Mouse (Mus musculus) layer of hippocampus, adult 2 months (tissue): ENCODE measurements around the gene Slc25a19. TPM values are rescaled to one million over a fixed set of nuclear protein-coding genes. Genes with fewer than 3 reads are reported as not detected.
A peak's percentile ranks its signal among the peaks of the same experiment; 100 is the strongest.
"Not testable (repeated sequence)": the region's sequence is repeated elsewhere in the genome, so short reads cannot be mapped to it uniquely, and the experiment has no call there.

Source experiments
- DNase-seq, 2 experiments: peaks; one replicate each; pipeline ENCODE4 v3.0.0; 2022; ENCODE audit warnings: low spot score in 2 of 2
- H3K27ac ChIP-seq: fragments of 200-600 bp; 2 replicates; pipeline ENCODE4 v1.8.1; 2022
- H3K4me3 ChIP-seq: fragments of 200-600 bp; 2 replicates; pipeline ENCODE4 v1.8.1; 2022; ENCODE audit warnings: mild to moderate bottlenecking
- CTCF ChIP-seq: fragments of 200-600 bp; conservative IDR thresholded peaks from 2 replicates; pipeline ENCODE4 v1.8.1; 2022; ENCODE audit warnings: antibody characterized with exemption, mild to moderate bottlenecking, moderate library complexity
- total RNA-seq, 2 experiments: library from RNA; stranded (reverse); gene quantifications; 2 replicates each; pipeline ENCODE4 v1.2.3; 2021

Slc25a19 gene
- total RNA-seq, 2 experiments from 2014 or later: 60.4 to 66.6 TPM

DNA sequence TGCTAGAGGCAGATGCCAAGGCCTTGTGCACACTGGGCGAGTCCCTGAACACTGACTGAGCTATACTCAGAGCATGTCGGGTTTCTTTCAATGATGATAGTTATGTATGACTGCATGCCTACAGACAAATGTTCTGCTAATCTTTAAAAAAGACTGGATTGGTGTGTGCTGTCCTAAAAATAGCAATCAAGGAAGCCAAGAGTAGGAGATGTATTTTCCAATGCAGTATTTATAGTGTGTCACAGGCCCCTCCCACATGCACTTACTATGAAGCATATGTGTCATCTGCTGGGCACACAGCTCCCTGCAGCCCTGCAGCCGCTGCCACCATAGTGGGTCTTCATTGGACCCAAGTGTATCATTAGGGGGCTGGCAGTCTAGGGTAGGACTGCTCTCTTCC is 25.1 kb upstream of the Slc25a19 start:
- Histone ChIP-seq H3K27ac (peak overlapping the region; percentile 69), H3K4me3 (no peak overlapping the region)
- TF ChIP-seq CTCF: no peak
- DNase-seq: peak in 1 of 2 experiments; percentile 42

DNA sequence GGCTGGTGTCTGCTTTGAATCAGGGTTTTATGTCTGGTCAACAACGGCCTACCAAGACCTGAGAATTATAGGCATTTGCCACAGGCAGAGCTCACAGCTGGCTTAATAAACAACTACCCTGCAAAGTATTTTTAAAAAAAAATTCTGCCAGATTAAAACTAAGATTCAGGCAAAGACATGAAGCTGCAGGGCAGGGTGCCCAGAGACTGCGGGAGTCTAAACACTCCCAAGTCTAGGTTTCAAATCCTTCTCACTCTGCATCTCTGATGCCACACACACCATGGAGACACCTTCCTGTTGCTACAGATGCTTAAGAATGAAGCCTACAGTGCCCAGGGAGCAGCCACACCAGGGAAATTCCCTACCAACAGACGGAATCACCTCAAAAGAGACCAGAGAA is 23.6 kb upstream of the Slc25a19 start:
- TF ChIP-seq CTCF: no peak
- Histone ChIP-seq H3K4me3 (no peak overlapping the region), H3K27ac (peak overlapping the region; percentile 32; the same call in 1 of the 2 replicates)
- no peak for DNase-seq

DNA sequence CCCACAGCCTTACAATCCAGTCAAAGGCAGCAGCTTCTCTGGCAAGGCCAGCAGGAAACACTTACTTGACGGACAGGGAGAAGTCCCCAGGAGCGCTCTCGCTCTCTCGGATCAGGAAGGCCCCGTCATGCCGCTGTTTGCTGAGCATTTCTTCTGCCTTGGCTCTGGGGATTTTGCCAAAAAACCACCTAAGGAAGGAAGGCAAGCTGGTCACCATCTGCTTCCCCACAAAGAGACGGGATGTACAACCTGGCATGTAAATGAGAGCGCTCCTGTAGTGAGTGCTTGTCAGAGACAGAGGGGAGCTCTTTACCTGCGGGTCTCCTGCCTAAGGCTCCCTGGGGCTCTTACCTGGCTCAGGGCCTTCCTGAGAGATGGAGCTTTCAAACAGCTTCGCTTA is 21.6 kb upstream of the Slc25a19 start:
- peak; percentile 55 to 65 for DNase-seq
- Histone ChIP-seq H3K27ac (peak overlapping the region; percentile 74), H3K4me3 (no peak overlapping the region)
- no peak for TF ChIP-seq CTCF

DNA sequence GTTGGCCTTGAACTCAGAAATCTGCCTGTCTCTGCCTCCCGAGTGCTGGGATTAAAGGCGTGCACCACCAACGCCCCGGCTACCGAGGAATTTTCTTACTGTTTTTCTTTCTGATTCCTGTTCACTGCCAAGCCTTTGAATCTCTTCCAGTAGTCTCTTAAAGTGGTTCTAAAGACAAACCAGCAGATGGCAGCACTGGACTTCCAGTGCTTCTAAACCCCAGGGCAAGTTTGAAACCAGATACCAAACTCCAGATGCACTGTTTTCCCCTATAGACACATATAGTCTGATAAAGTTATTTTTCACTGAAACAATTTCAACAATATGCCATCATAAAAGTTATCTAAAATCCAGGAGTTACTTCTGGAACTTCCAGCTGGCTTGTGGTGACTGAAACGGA is 19.4 kb upstream of the Slc25a19 start:
- Histone ChIP-seq H3K4me3 (no peak overlapping the region), H3K27ac (no peak overlapping the region; the same call in 1 of the 2 replicates)
- DNase-seq: peak; percentile 67 to 70
- TF ChIP-seq CTCF: peak; percentile 91

DNA sequence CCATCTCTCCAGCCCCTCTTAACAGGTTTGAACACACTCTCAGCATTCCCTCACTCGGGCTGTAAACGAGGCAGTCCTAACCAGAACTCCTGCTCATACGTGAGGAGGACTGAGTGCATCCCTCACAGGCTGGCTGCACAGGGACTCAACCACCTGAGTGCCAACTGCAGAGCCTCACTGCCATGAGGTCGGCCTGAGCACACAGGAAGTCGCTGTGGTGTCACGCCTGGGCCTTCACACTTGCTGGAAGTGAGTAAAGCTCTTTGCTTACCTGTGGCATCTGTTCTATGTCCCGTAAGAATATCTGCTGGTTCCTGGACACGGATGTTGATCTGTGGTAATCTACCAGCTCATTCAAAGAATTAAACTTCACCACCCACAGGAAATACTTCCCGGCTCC is 18.3 kb upstream of the Slc25a19 start:
- Histone ChIP-seq H3K4me3 (no peak overlapping the region), H3K27ac (no peak overlapping the region)
- no peak for DNase-seq
- no peak for TF ChIP-seq CTCF

DNA sequence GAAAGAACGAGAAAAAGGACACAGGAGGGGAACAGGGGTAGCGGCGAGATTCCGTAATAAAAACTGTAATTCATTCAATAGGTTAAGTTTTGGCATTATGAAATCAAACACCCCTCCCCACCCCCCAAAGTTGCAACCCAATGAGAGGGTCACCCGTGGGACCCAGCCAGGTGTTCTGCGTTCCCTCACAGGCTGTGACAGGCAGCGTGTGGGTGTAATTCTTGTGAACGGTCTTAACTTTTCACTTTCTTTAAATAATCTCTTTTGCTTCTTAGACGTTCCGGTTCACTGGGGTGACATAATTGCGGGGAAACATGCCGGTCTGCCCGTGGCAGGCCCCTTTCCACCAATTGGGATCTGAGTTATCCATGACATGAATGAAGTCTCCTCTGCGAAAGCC is 17.4 kb upstream of the Slc25a19 start:
- H3K27ac ChIP-seq, H3K4me3 ChIP-seq, DNase-seq: not testable (repeated sequence)

DNA sequence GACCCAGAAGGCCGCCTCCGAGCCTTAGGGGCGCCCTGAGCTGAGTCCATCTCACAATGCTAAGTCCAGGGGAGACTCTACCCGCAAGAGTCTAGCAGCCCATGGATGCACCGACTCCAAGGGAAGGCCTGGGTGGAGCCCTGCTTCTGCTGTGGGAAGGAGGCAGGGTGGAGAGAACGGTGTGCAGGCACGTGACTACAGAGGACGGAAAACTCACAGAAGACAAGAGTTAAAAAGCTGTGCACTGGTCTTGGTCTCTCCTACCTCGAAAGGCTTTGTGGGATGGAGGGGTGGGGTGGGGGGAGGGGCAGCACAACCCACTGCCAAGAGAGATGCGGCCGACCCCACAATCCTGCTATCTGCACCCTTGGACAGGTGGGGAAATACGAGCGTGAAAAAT is 16.2 kb upstream of the Slc25a19 start:
- Histone ChIP-seq H3K4me3 (no peak overlapping the region), H3K27ac (no peak overlapping the region)
- DNase-seq: no peak
- TF ChIP-seq CTCF: no peak

DNA sequence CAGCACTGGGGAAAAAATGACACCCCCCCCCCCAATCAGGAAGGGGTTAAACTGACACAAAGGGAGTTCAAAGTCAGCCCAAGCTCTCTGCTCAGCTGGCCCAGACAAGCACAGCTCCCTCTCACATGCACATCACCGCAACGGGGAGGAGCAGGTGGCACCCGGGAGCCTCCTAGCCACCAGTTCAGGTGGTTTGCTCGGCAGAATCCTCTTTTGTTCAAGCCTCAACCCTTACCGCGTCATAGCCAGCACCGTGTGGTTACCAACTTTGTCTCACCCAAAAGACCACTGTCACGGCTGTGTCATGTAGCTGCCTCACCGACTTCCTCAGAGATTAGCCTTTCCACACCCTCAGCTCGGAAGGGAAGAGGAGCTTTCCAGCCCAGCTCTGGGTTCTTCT is 15.2 kb upstream of the Slc25a19 start:
- no peak for TF ChIP-seq CTCF
- DNase-seq: no peak
- Histone ChIP-seq H3K27ac (no peak overlapping the region), H3K4me3 (no peak overlapping the region)

DNA sequence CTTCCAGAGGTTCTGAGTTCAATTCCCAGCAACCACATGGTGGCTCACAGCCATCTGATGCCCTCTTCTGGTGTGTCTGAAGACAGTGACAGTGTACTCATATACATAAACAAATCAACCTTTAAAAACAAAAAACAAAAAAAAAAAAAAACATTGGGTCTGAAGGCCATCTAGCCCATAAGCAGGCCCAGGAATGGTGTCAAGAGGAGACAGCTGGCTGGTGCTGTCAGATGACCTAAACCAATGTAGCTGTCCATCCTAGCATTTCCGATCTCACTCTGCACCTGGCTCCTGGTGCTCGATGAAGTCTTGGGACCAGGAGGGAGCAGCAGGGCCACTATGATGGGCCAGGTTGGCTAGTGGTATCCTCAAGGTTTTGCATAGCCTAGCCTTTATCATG is 14.6 kb upstream of the Slc25a19 start:
- DNase-seq: no peak
- Histone ChIP-seq H3K27ac (no peak overlapping the region), H3K4me3 (no peak overlapping the region)
- 0 out of 2 replicates have a peak, but pooled peaks have one; percentile 7 for TF ChIP-seq CTCF

DNA sequence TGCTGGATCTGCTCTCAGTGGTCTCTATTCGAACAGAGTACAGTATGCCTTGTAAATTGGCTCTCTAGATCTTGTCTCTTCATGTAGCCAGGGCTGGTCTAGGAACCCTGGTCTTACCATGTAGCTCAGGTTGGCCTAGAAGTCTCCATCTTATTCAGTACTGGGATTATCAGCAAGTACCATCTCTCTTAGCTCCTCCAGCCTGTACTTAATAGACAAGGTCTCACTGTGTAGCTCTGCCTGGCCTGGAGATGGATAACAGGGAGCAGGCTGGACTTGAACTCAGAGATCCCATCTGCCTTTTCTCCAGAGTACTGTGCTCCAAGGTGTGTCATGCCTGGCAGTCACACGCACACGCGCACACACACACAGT is 13.6 kb upstream of the Slc25a19 start:
- H3K4me3 ChIP-seq: no peak overlapping the region
- DNase-seq: no peak
- H3K27ac ChIP-seq: no peak overlapping the region
- no peak for TF ChIP-seq CTCF

DNA sequence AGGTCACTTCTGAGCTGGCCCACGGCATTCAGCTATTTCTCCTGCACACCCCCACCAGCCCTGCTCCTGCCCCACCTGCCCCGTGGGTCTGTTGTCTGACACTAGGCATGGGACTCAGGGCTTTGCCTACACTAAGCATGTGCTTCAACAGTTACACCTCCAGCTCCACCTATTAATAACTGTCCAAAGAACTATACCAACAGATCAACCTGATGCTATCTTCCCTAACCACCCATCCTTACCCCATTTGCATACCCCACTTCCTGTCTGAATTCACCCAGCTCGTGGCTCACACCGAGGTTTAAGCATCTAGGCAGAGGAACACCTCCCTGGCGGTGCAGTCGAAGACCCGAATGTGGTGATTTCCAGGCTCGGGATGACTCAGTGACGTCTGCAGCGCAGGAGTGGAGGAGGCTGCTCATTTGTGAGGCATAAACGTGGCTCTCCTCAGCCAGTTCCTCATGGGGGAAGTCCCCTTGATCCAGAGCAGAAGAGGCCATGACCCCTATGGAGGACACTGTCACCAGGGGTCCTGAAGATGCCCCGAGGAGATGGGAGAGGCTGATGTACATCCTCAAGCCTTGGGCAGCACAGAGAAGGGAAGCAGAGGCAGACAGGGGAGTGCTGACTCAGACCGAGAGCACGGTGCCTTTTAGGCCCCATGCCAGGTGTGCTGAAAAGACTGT is 13.0 kb upstream of the Slc25a19 start:
- no peak for DNase-seq
- H3K4me3 ChIP-seq: no peak overlapping the region
- no peak for TF ChIP-seq CTCF
- H3K27ac ChIP-seq: no peak overlapping the region

DNA sequence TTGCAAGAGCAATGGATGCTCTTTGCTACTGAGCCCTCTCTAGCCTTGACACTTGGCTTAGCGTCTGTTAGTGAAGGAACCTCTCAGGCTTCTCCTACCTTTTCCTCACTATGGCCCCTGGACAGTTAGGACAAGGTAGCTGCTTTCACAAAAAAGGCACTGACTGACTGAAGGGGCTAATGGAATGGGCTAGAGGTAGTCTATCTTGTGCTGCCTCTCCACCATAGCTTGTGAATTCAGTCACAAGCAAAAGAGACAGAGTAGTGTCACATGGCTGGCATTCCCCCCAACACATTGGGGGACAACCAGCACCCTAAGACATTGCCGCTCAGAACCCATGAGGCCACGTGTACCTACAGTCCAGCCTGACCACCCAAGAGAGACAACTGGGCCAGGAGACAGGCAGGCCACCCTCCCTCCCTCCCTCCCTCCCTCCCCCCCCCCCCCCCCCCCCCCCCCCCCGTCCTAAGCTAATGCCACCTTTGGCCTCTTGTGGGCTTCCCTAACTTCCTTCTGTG is 12.3 kb upstream of the Slc25a19 start:
- no peak overlapping the region for H3K4me3 ChIP-seq
- no peak overlapping the region for H3K27ac ChIP-seq
- TF ChIP-seq CTCF: no peak
- no peak for DNase-seq

DNA sequence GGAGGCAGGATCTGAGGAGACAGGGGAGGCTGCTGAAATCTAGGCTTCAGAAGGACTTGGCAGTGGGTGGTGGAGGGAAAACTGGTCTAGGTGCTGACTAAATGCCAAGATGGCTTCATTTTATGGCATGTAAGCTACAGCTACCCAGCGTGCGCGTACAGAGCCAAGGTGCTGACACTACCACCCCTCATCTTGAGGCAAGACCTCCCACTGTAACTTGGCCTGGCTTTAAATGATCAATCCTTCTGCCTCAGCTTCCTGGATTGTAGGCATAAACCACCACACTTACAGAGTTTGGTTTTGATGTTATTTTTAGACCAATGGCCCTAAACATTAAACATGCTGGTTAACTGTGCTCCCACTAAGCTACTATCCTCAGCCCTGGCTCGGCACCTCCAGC is 11.4 kb upstream of the Slc25a19 start:
- no peak for DNase-seq
- no peak overlapping the region for H3K27ac ChIP-seq
- no peak for TF ChIP-seq CTCF
- no peak overlapping the region for H3K4me3 ChIP-seq
